ENCODE assay signal across 8 mouse cellular contexts in the genomic region with DNA sequence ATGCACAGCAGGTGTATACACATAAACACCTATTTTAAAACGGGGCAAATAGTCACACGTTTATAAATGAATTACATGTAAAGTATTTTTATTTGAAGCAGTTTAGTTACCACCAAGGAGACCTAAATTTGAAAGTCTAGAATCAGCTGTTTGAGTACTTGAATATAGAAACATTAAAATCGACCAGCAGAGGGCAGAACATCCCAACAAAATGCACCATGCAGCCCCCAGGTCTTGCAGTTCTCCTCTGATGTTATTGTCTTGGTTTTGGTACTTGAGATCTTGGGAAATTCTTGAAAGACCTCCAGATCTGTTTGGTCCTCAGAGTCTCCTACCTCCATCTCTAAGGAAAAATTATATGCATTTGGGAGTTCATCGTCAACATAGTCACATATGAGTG.
A peak's percentile ranks its signal among the peaks of the same experiment; 100 is the strongest.
DNase-seq lines count a peak whose midpoint lies in the region; ATAC-seq lines count a peak whose summit lies in the region.

No protein-coding gene starts in this region.

- no peak overlapping the region for H3K4me2 ChIP-seq in hindbrain, embryonic 13.5 days
- H3K4me2 ChIP-seq in hindbrain, embryonic 16.5 days (ENCODE audit: low read length), result no peak overlapping the region

- no peaks in the 10 kb centered on the region for H3K36me3 ChIP-seq in hindbrain, embryonic 13.5 days
- no peaks in the 10 kb centered on the region for H3K36me3 ChIP-seq in hindbrain, embryonic 16.5 days (ENCODE audit: control insufficient read depth, insufficient read depth, low read length)

- 0 out of 2 replicates have a peak, but pooled peaks have one; percentile 43 for ATAC-seq in hindbrain, embryonic 13.5 days (ENCODE audit: low FRiP score)
- no peak for ATAC-seq in hindbrain, embryonic 16.5 days
- ATAC-seq in erythroblast, adult 5-6 weeks (replicated peaks; ENCODE audit: low FRiP score, poor library complexity, severe bottlenecking), result no peak

- H3K4me3 ChIP-seq in hindbrain, embryonic 13.5 days, result no peak overlapping the region
- H3K4me3 ChIP-seq in hindbrain, embryonic 16.5 days (ENCODE audit: low read length), result no peak overlapping the region

- peak; percentile 32 to 49 for DNase-seq in right cerebral cortex, postnatal 10 days (ENCODE audit: low spot score in 2 of 2)
- no peak for DNase-seq in right cerebral cortex, adult 18-20 months
- peak; percentile 52 for DNase-seq in embryo, embryonic 11.5 days (ENCODE audit: low read depth, low spot score)
- DNase-seq in retina, postnatal 1 day, result peak; percentile 49
- DNase-seq in adrenal gland, adult 2 months, result no peak

- H3K9me3 ChIP-seq in hindbrain, embryonic 13.5 days, result no peaks in the 10 kb centered on the region
- no peaks in the 10 kb centered on the region for H3K9me3 ChIP-seq in hindbrain, embryonic 16.5 days (ENCODE audit: control insufficient read depth, low read length)

- H3K4me1 ChIP-seq in hindbrain, embryonic 13.5 days (replicated peaks), result no peaks in the 10 kb centered on the region
- no peaks in the 10 kb centered on the region for H3K4me1 ChIP-seq in hindbrain, embryonic 16.5 days (ENCODE audit: control insufficient read depth, insufficient read depth, low read depth, low read length)

- H3K27ac ChIP-seq in hindbrain, embryonic 13.5 days, result no peak overlapping the region
- H3K27ac ChIP-seq in hindbrain, embryonic 16.5 days (ENCODE audit: low read depth, low read length), result no peak overlapping the region

- 28% methylated on average over 4 of the region's 4 CpGs for WGBS in hindbrain, embryonic 13.5 days
- WGBS in hindbrain, embryonic 16.5 days, result 32% methylated on average over 4 of the region's 4 CpGs

- H3K27me3 ChIP-seq in hindbrain, embryonic 13.5 days, result no peaks in the 10 kb centered on the region
- no peaks in the 10 kb centered on the region for H3K27me3 ChIP-seq in hindbrain, embryonic 16.5 days (replicated peaks; ENCODE audit: control insufficient read depth, insufficient read depth, low read length)

- no peak overlapping the region for H3K9ac ChIP-seq in hindbrain, embryonic 13.5 days
- H3K9ac ChIP-seq in hindbrain, embryonic 16.5 days (ENCODE audit: low read depth, low read length), result no peak overlapping the region

Comparison
In these comparisons a context has a peak if more than half of its experiments do, and no peak if none do; other contexts are left out.
1. DNase-seq: peak in right cerebral cortex, postnatal 10 days (2 of 2), embryo, embryonic 11.5 days (single experiment) and retina, postnatal 1 day (single experiment); none in right cerebral cortex, adult 18-20 months (single experiment) and adrenal gland, adult 2 months (single experiment).